Mouse (Mus musculus) lung, adult 2 months (tissue): ENCODE results near the gene Scml4.

Source experiments
- CTCF ChIP-seq: fragments of 200-500 bp; IDR thresholded peaks from 2 replicates; pipeline ENCODE4 v1.5.1; 2011; ENCODE audit warnings: mild to moderate bottlenecking, low read length, control low read depth; ENCODE audit not compliant: insufficient read depth
- POLR2A ChIP-seq: fragments of 200-500 bp; IDR thresholded peaks from 2 replicates; pipeline ENCODE4 v1.6.1; 2011; ENCODE audit warnings: low read depth, mild to moderate bottlenecking, control low read depth, low read length, borderline replicate concordance; ENCODE audit errors: extremely low read depth

GRCm38 (mm10) chr10:42980999-42981757 lies 121.0 kb downstream of the Scml4 start:
- TF ChIP-seq CTCF (no peak), POLR2A (no peak)
